Mouse (Mus musculus) embryonic fibroblast, embryonic 13.5 days (primary cell): Measurements from ENCODE around the gene Mrpl22.

Experiments used
- CTCF ChIP-seq: IDR thresholded peaks from 2 replicates; pipeline ENCODE4 v1.5.1; 2011; ENCODE audit warnings: mild to moderate bottlenecking, control low read depth, low read length, moderate library complexity, borderline replicate concordance; ENCODE audit not compliant: insufficient read depth
- POLR2A ChIP-seq: IDR thresholded peaks from 2 replicates; pipeline ENCODE4 v1.6.1; 2011; ENCODE audit warnings: low read depth, mild to moderate bottlenecking, control low read depth, low read length, moderate library complexity

DNA sequence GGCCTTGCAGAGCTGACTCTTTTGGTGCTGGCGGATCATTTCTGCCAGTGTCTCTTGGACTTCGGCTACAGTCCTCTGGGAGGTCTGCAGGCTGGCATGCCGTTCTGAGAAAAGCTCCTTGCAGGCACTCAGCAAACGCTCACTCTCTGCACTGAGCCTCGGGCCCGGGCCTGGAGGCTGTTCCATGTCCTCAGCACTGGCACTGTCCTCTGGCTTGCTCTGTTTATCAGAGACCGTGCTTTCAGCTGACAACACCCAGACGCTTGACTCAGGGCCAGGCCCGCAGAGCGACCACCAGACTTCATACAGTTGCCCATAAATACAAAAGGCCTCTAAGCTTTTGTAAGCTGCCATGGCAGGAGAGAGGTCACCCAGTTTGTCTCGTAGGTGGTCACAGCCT lies 46.4 kb upstream of the Mrpl22 start:
- TF ChIP-seq CTCF (no peak), POLR2A (no peak)
